Mouse (Mus musculus): ENCODE data around the gene Gm11009. TPM values are rescaled to one million over a fixed set of nuclear protein-coding genes. Genes with fewer than 3 reads are reported as not detected.
"Not testable (repeated sequence)": the region's sequence is repeated elsewhere in the genome, so short reads cannot be mapped to it uniquely, and the experiment has no call there.

Gene Gm11009
- polyA plus RNA-seq (2015; fragmentation: Nextera tagmentation; extraction: Ambion mirVana): not detected in 2 replicates

DNA sequence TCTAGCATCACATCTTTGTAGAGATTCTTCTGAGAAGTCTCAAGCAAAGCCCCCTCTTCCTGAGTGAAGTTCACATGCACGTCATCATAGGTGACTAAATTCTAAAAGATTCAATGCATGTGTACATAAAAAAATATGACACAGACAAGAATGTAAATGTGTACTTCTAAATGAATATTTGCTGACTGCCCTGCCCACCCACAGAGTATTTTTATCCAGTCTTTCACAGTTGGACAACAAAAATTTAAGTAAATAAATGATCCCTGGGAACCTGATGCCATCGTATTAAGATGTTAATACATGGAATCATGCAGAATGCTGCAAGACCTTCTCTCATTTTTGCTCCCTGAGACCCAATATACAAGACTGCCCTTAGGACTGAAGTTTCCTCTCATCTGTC, at the start of gene Gm11009:
TSS of gene Gm11009 (minus strand) at position 101 of the 400 bp plus-strand sequence.
- not testable (repeated sequence) for H3K9ac ChIP-seq; H3K9me3 ChIP-seq; H3K27me3 ChIP-seq; H3K4me3 ChIP-seq; H3K36me3 ChIP-seq; ATAC-seq (ENCODE audit: low FRiP score, low read depth); H3K4me2 ChIP-seq (replicated peaks); H3K27ac ChIP-seq; H3K4me1 ChIP-seq
- WGBS: no CpG with 5 or more reads among the region's 2 CpGs

Other genes starting within 250 kb of the Gm11009 start
- gene Gm2004, start 169.7 kb downstream of the Gm11009 start, polyA plus RNA-seq (2015; fragmentation: Nextera tagmentation; extraction: Ambion mirVana): 1.0 TPM in 1 of 2 replicates, not detected in the other
- gene 2210418O10Rik, start 92.9 kb downstream of the Gm11009 start, polyA plus RNA-seq (2015; fragmentation: Nextera tagmentation; extraction: Ambion mirVana): 8.6 and 11.4 TPM in 2 replicates
- gene Gm14435, start 104.1 kb upstream of the Gm11009 start, polyA plus RNA-seq (2015; fragmentation: Nextera tagmentation; extraction: Ambion mirVana): 14.6 and 15.0 TPM in 2 replicates
- gene Gm14434, start 167.3 kb upstream of the Gm11009 start, polyA plus RNA-seq (2015; fragmentation: Nextera tagmentation; extraction: Ambion mirVana): 1.4 and 3.2 TPM in 2 replicates
- not detected in 2 replicates for gene Zfp967, start 201.6 kb upstream of the Gm11009 start, polyA plus RNA-seq (2015; fragmentation: Nextera tagmentation; extraction: Ambion mirVana)